Mouse (Mus musculus) E14TG2a.4 (cell line): ENCODE data around the gene Ptprcap.

ENCODE experiments used
- H3K27me3 ChIP-seq: 2 replicates; pipeline ENCODE4 v1.6.1; 2014; ENCODE audit warnings: low read length, control low read depth; ENCODE audit not compliant: insufficient read depth
- H3K36me3 ChIP-seq: 2 replicates; pipeline ENCODE4 v1.6.1; 2014; ENCODE audit warnings: low read length, control low read depth; ENCODE audit not compliant: insufficient read depth
- H3K4me1 ChIP-seq: replicated peaks from 2 replicates; pipeline ENCODE4 v1.6.1; 2014; ENCODE audit warnings: low read depth, low read length, control low read depth
- H3K4me3 ChIP-seq: replicated peaks from 2 replicates; pipeline ENCODE4 v1.5.1; 2014; ENCODE audit warnings: mild to moderate bottlenecking, low read length
- H3K9me3 ChIP-seq: 2 replicates; pipeline ENCODE4 v1.6.1; 2014; ENCODE audit warnings: low read length, control low read depth
- CTCF ChIP-seq: conservative IDR thresholded peaks from 2 replicates; pipeline ENCODE4 v1.5.1; 2014; ENCODE audit warnings: low read length
- NANOG ChIP-seq: IDR thresholded peaks from 2 replicates; pipeline ENCODE4 v1.6.1; 2014; ENCODE audit warnings: borderline replicate concordance, low read length, mixed read lengths
- POU5F1 ChIP-seq: IDR thresholded peaks from 2 replicates; pipeline ENCODE4 v1.6.1; 2014; ENCODE audit warnings: low read length, borderline replicate concordance

Ptprcap gene

DNA sequence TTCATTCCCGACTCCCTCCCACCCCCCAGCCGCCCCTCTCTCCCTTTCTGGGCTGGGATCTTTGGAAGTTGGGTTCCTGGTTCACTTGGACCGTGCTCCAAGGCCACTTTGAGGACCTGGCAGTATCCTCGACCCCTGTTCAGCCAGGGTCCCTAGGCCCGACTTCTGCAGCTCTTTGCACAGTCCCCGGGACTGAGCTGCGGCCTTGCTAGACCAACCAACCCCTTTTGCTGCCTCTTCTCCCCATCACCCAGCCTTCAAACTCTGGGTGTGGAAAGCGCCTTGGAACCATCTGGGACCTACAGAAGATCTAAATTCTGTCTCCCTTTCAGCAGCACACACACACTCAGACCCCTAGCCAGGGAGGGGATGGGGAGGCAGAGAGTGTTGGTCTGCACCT is 4.6 kb upstream of the Ptprcap start:
- peaks cover 44% of the 10 kb centered on the region for H3K36me3 ChIP-seq
- H3K9me3 ChIP-seq: no peaks in the 10 kb centered on the region
- peak overlapping the region; percentile 87 for H3K4me3 ChIP-seq
- no peak for TF ChIP-seq CTCF
- TF ChIP-seq NANOG: no peak
- TF ChIP-seq POU5F1: no peak
- H3K4me1 ChIP-seq: peaks cover 90% of the 10 kb centered on the region
- H3K27me3 ChIP-seq: peaks cover 3% of the 10 kb centered on the region; the same call in 1 of the 2 replicates

DNA sequence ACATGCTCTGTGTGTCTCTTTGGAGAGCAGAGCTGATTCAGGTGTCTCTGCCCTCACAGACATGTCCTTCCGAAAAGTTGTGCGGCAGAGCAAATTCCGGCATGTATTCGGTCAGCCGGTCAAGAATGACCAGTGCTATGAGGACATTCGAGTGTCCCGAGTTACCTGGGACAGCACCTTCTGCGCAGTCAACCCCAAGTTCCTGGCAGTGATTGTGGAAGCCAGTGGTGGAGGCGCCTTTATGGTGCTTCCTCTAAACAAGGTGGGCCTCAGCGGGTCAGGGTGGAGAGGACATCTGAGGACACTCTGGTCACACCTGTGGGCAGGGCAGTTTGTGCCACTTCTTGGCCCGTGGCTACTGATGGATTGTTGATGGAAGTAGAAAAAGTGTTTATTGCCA is 4.1 kb upstream of the Ptprcap start:
- no peak for TF ChIP-seq POU5F1
- no peak for TF ChIP-seq CTCF
- no peak for TF ChIP-seq NANOG
- Histone ChIP-seq H3K27me3 (no peaks in the 10 kb centered on the region), H3K36me3 (peaks cover 48% of the 10 kb centered on the region), H3K4me3 (peak overlapping the region; percentile 87), H3K4me1 (peaks cover 94% of the 10 kb centered on the region), H3K9me3 (no peaks in the 10 kb centered on the region)

DNA sequence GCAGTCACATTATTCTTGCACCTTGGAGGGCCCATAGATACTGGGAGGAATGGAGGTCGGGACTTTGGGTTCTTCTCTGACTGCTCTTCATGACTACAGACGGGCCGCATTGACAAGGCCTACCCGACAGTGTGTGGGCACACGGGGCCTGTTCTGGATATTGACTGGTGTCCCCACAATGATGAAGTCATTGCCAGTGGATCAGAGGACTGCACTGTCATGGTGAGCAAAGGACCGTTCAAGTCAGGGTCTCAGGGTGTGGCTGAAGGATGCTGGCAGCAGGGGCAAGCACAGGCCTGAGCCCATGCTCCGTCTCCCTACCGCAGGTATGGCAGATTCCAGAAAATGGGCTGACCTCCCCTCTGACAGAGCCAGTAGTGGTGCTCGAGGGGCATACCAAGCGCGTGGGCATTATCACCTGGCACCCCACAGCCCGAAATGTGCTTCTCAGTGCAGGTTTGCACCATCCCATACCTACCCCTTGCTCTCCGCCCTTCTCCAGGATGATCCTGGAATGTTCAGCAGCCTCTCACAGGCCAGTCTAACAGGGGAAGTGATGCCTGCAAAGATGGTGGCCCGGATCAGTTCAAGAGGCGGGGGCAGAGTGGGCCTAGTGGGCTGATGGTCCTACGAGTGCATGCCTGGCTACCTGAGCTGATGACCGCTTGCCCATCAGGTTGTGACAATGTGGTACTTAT is 3.5 kb upstream of the Ptprcap start:
- H3K36me3 ChIP-seq: peaks cover 50% of the 10 kb centered on the region
- no peaks in the 10 kb centered on the region for H3K9me3 ChIP-seq
- H3K27me3 ChIP-seq: no peaks in the 10 kb centered on the region
- peak overlapping the region; percentile 87 for H3K4me3 ChIP-seq
- peaks cover 94% of the 10 kb centered on the region for H3K4me1 ChIP-seq
- TF ChIP-seq NANOG (no peak), CTCF (no peak), POU5F1 (no peak)

DNA sequence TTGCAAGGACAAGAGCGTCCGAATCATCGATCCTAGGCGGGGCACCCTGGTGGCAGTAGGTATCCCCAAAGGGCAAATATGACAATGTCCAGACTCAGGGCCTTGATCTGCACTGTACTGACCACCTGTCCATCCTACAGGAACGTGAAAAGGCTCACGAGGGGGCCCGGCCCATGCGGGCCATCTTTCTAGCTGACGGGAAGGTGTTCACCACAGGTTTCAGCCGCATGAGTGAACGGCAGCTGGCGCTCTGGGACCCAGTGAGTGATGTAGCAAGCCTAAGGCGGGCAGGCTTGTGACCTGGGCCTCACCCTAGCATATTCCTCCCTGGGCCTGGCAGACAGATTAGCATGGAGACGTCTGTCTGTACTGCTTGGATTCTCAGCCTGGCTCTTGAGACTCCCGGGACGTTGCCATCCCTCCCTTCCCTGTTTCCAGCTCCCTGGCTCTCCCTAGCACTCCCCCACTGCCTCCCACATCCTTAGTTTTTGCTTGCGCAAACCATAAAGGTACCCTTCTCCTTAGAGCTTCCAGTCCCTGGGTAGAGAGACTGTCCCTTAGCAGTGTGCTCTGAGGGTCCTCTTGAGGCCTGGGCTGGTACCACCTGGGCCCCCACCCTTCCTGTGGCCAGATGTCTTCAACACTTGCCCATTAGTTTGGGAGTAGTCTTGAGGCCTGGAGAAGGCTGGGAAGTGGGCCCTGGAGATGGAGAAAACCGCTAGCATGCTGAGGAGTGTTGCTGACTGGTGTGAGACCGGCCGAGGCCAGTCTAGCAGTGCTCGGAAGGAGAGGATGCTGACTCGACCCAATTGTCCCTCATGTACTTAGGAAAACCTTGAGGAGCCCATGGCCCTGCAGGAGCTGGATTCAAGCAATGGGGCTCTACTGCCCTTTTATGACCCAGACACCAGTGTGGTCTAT is 2.6 kb upstream of the Ptprcap start:
- Histone ChIP-seq H3K27me3 (no peaks in the 10 kb centered on the region), H3K36me3 (peaks cover 53% of the 10 kb centered on the region), H3K9me3 (no peaks in the 10 kb centered on the region), H3K4me3 (peak overlapping the region; percentile 87), H3K4me1 (peaks cover 95% of the 10 kb centered on the region)
- TF ChIP-seq CTCF: no peak

DNA sequence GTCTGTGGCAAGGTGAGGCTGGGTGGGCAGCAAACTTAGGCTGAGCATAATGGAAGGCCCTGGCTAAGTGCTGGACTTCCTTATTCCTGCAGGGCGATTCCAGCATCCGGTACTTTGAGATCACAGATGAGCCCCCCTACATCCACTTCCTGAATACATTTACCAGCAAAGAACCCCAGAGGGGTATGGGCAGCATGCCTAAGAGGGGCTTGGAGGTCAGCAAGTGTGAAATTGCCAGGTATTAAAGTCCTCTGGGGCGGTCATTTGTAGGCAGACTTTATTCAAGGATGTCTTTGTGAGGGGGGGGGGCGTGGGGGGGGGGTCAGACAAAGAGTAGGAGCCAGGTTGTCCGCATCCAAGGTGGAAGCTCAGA is 1.9 kb upstream of the Ptprcap start:
- Histone ChIP-seq H3K4me3 (peak overlapping the region; percentile 87; the same call in 1 of the 2 replicates), H3K4me1 (peaks cover 95% of the 10 kb centered on the region), H3K36me3 (peaks cover 58% of the 10 kb centered on the region), H3K9me3 (no peaks in the 10 kb centered on the region), H3K27me3 (no peaks in the 10 kb centered on the region)
- no peak for TF ChIP-seq POU5F1
- TF ChIP-seq CTCF: no peak
- TF ChIP-seq NANOG: no peak

DNA sequence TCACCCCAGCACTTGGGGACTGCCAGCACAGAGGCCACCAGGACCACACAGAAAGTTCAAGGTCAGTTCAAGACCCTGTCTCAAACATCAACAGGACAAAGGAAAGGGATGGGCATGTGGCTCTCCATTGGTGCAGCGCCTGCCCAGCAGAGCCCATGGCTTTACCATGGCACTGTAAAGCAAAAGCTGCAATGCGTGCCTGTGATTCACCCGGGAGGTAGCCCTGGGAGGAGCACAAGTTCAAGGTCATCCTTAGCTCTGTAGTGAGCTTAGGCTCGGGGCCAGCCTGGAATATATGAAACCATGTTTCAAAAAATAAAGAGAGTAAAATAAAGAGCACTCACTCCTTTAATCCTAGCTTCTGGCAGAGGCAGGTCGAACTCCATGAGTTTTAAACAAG is 1.5 kb upstream of the Ptprcap start:
- H3K27me3 ChIP-seq: no peaks in the 10 kb centered on the region
- H3K4me3 ChIP-seq: peak overlapping the region; percentile 39; the same call in 1 of the 2 replicates
- no peaks in the 10 kb centered on the region for H3K9me3 ChIP-seq
- TF ChIP-seq POU5F1 (no peak), CTCF (no peak), NANOG (no peak)
- H3K4me1 ChIP-seq: peaks cover 95% of the 10 kb centered on the region
- peaks cover 62% of the 10 kb centered on the region for H3K36me3 ChIP-seq

DNA sequence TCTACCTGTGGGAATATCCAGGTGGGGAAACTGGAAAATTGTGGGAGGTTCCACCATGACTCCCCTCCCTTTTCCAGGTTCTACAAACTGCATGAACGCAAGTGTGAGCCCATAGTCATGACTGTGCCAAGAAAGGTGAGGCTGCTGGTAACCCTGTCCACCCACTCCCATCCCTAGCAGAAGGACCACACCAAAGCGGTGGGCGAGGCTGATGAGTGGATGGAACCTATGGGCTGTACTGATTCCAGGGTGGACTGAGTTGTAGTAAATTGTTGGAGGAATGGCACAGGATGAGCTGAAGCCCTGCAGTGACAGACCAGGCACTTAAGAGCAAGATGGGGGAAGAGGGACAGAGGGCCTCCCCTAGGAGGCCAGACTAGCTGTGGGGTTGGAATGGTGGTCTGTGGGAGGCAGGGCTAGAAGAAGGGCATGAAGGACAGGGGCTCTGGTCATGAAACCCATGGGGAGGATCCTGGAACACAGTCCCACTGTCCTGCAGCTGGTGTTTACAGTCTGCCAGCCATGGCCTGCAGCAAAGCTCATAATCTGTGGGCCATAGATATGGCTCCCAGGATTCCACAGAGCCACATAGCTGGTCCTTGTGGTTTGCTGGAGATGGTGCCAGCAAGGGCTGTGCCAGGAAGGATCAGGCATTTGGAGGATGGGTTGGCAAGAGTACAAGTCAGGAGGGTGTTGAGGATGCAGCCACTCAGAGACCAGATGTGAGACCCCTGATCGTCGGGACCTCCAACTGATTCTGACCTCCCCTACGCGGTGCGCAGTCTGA is 766 bp upstream of the Ptprcap start:
- no peaks in the 10 kb centered on the region for H3K27me3 ChIP-seq
- TF ChIP-seq POU5F1 (no peak), NANOG (no peak), CTCF (no peak)
- H3K4me1 ChIP-seq: peaks cover 94% of the 10 kb centered on the region
- H3K36me3 ChIP-seq: peaks cover 69% of the 10 kb centered on the region
- H3K4me3 ChIP-seq: 0 out of 2 replicates have a peak overlapping the region, but pooled peaks have one; percentile 10
- H3K9me3 ChIP-seq: no peaks in the 10 kb centered on the region

DNA sequence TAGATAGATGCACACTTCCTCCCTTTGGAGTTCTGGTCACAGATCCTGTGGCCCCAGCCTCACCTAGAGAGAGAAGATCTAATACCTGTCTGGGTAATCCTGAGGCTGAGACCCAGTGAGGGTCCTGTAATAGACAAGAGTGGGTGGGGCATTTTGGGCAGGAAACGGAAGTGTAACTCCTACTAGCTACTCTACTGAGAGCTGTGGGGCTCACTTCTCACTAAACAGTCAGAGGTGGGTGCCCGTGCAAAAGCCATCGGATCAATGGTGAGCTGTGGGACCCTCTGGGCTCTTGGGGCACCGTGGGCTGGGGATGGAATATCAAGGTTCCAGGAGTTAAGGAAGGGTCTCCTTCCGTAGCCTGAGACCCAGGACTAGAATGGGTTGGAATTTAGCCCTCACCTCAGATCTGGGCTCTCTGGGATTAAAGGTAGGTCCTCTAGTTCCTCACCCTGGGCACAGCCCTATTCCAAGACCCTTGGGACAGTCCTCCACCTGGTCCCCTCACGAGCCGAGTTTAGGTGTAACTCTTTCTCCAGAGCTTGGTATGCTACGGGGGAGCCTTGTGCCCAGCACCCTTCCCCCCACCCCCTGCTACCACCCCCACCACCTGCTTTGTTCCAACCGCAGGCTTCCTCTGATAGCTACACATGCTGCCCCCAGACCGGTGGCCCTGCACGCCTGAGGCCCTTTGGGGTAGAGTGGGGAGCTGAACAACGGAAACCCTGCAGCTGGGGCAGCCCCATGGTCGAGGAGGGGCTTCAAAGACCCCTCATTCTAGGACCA is 1.2 kb downstream of the Ptprcap start:
- H3K27me3 ChIP-seq: no peaks in the 10 kb centered on the region
- peaks cover 79% of the 10 kb centered on the region for H3K4me1 ChIP-seq

More for the DNA sequence above, 1.2 kb downstream of the Ptprcap start:
- H3K9me3 ChIP-seq: no peaks in the 10 kb centered on the region
- peak overlapping the region; percentile 72 for H3K4me3 ChIP-seq
- peaks cover 85% of the 10 kb centered on the region for H3K36me3 ChIP-seq
- no peak for TF ChIP-seq CTCF
- no peak for TF ChIP-seq NANOG
- TF ChIP-seq POU5F1: no peak
